Mouse (Mus musculus): ENCODE data around the gene Olfr788. TPM values are rescaled to one million over a fixed set of nuclear protein-coding genes. Genes with fewer than 3 reads are reported as not detected.

Gene Olfr788
- total RNA-seq (2021), result not detected
- long read RNA-seq, experiment 1, result 0 reads
- long read RNA-seq, experiment 2, result 0 reads

DNA sequence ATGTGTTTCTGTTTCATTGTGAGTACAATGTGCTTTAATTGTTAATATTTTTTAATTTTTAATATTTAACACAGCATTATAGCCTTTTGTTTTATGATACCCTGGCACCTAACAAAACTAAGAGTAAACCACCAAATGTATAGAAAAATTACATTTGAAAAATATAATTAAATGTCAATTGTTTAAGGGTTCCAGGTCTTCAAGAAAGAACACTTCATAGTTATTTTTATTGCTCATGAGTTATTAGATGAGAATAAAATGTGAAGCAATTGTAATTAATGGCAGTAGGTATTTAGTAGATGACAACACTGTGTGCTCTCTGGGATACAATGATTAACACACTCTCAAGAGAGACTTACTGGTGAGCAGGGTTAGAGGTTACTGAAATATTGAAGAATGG lies at the start of gene Olfr788:
Olfr788 (plus strand) TSS at position 301 of the 400 bp plus-strand sequence.
- no peak for DNase-seq
- intact Hi-C loops (cut with DNase I), result no loop called here

DNA sequence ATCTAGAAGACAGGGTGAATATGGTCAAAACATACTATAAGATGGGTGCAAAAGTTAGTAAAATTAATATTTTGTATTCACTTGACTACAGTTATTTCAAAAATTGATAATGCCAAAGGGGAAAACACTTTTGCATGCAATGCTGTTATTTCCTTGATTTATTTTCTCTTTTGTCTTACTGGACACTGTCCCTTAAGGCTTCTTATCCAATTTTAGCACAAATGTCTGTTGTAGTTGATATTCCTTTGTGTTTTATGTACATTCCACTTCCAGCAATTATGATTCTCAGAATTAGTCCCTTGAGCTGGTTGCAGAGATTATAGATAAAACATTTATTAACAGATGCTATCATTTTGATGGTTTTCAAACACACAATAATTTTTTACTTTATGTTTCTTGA lies 43.8 kb upstream of the Olfr788 start, which contains the start of gene Olfr786:
Olfr786 (plus strand) TSS at position 301 of the 400 bp plus-strand sequence.
- no peak for DNase-seq

DNA sequence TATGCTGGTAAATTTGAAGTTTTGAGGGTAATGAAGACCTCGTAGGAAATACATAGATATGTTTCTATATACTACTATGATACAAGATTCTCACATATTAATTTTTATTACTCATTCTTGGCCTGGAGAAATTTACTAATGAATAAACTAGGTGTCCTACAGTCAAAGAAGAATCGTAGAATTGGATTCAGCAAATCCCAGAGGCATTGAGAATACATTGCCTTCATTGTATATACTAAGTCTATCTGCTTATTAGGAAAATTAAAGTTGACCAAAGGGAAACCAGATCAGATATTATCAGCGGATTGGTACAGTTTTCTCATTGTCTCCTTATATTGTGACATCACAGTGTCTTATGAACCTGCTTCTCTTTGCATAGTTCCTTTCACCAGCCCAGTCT lies 9.2 kb upstream of the Olfr788 start, which contains the start of gene Olfr787:
Olfr787 (plus strand) TSS at position 301 of the 400 bp plus-strand sequence.
- DNase-seq, result no peak
- intact Hi-C loops (cut with DNase I), result no loop called here

More for the DNA sequence above, 43.8 kb upstream of the Olfr788 start, which contains the start of gene Olfr786:
- intact Hi-C loops (cut with DNase I), result no loop called here

DNA sequence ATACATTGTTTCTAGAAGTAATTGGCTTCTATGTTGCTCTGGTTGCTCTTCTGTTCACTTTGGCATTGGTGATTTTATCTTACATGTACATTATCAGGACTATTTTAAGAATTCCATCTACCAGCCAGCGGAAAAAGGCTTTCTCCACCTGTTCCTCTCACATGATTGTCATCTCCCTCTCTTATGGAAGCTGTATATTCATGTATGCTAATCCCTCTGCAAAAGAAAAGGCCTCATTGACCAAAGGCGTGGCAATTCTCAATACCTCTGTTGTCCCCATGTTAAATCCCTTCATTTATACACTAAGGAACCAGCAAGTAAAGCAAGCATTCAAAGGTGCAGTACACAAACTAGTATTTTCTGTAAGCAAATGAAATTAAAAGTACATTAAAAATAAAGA lies 2.5 kb downstream of the Olfr788 start:
- DNase-seq, result no peak
- intact Hi-C loops (cut with DNase I), result no loop called here

DNA sequence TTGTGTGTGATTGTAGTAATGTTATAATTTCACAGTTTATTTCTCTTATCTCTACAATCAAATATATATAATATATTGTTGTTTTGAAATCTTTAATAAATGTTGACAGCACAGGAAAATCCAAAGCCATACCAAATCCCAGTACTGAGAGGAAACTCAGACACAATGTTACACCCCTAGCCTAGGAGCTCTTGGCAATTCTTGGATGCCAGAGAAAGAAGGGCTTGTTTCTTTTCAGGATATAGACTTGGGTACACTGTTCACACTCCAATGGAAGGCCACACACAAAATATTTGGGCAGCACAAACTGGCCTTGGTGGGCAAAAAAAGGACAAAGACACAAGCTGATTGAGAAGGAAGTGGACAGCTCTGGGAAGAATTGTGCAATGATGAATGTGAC lies 2.9 kb downstream of the Olfr788 start:
- intact Hi-C loops (cut with DNase I), result no loop called here
- DNase-seq, result no peak

DNA sequence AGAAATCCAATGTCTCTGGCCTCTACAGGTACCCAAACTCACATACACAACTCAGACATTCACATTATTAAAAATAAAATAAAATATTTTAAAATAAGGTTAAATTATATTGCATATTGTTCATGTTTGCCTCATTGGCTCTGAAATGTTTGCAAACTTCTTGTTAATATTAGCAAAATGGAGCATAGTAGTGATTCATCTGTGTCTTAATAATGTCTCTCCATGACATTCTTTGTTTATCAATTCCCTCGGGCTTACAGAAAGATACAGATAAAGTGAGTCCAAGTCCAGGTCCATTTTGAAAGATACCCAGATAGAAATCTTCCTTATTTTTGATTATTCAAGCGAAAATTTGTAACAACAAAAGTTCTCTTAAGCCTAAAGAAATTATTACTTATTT lies 13.7 kb downstream of the Olfr788 start, which contains the start of gene Olfr789:
Olfr789 (plus strand) TSS at position 301 of the 400 bp plus-strand sequence.
- DNase-seq, result no peak
- intact Hi-C loops (cut with DNase I), result no loop called here

DNA sequence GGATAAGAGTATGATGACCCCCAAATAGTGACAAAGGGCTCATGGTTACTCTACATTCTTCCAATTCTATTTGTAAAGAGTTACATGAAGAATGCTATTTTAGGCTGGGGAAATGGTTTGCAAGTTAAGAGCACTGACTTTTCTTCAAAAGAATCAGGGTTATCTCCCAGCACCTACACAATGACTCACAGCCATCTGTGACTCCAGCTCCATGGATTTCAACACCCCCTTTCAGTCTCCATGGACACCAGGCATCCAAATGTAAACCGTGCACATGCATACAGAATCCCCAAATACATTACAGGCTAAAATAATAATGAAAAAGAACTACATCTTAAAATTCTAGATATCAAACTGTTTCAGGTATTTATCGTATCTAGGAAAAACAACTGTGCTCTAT lies 19.3 kb downstream of the Olfr788 start:
- DNase-seq, result no peak
- intact Hi-C loops (cut with DNase I), result no loop called here

DNA sequence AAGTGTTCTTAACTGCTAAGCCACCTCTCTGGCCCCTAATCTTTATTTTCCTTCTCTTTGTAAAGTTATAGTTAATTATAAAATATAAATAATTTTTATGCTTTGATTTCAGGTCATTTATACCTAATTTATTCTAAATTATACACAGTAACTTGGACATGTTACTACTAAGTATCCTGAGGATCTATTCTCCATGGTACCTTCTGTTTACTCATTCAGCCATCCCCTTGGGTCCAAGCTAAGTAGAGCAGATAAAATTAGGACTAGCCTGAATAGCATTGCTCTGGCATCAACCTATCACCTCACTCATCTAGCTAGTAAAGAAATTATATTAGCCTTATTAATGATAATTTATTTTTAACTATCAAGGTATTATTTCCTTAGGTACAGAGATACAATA lies 27.4 kb downstream of the Olfr788 start, which contains the start of gene Olfr790:
Olfr790 (plus strand) TSS at position 301 of the 400 bp plus-strand sequence.
- intact Hi-C loops (cut with DNase I), result no loop called here
- no peak for DNase-seq

DNA sequence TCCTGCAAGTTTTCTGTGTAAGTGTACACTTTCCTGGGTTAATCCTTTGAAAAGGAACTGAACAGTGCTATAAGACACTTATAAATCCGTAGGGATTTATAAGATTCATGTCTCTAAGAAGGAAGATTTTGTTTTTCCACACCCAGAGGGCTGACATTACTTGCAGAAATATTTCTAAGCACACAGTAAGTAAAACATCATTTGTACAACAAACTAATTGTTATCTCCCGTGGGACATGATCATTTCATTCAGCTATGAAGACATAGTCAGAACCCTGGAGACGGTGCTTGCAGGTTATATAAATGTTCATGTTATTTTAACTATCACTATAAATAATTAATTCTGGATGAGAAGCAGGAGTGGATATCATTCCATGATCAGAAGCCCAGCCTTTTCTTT lies 50.7 kb downstream of the Olfr788 start, which contains the start of gene Olfr791:
Olfr791 (plus strand) TSS at position 301 of the 400 bp plus-strand sequence.
- intact Hi-C loops (cut with DNase I), result no loop called here
- DNase-seq, result no peak

Other genes starting within 250 kb of the Olfr788 start
- not detected for gene Olfr774, start 234.8 kb upstream of the Olfr788 start, total RNA-seq (2021)
- gene Olfr775, start 222.6 kb upstream of the Olfr788 start, total RNA-seq (2021), result not detected
- gene Olfr776, start 211.9 kb upstream of the Olfr788 start, total RNA-seq (2021), result not detected
- not detected for gene Olfr777, start 199.5 kb upstream of the Olfr788 start, total RNA-seq (2021)
- not detected for gene Olfr780, start 152.9 kb upstream of the Olfr788 start, total RNA-seq (2021)
- gene Olfr781, start 142.1 kb upstream of the Olfr788 start, total RNA-seq (2021), result not detected
- not detected for gene Olfr782, start 122.1 kb upstream of the Olfr788 start, total RNA-seq (2021)
- gene Olfr784, start 86.9 kb upstream of the Olfr788 start, total RNA-seq (2021), result under 1 TPM in 1 of 2 experiments, not detected in 1; 0.10 TPM
- not detected for gene Olfr785, start 65.6 kb upstream of the Olfr788 start, total RNA-seq (2021)
- gene Olfr786, start 43.7 kb upstream of the Olfr788 start, total RNA-seq (2021), result not detected
- gene Olfr787, start 9.1 kb upstream of the Olfr788 start, total RNA-seq (2021), result not detected
- not detected for gene Olfr789, start 13.8 kb downstream of the Olfr788 start, total RNA-seq (2021)
- gene Olfr790, start 27.5 kb downstream of the Olfr788 start, total RNA-seq (2021), result not detected
- gene Olfr791, start 50.8 kb downstream of the Olfr788 start, total RNA-seq (2021), result not detected
- not detected for gene Olfr792, start 68.2 kb downstream of the Olfr788 start, total RNA-seq (2021)
- not detected for gene Olfr794, start 96.7 kb downstream of the Olfr788 start, total RNA-seq (2021)
- not detected for gene Olfr796, start 141.6 kb downstream of the Olfr788 start, total RNA-seq (2021)
- gene Olfr798, start 156.9 kb downstream of the Olfr788 start, total RNA-seq (2021), result not detected
- gene Olfr799, start 166.5 kb downstream of the Olfr788 start, total RNA-seq (2021), result not detected
- not detected for gene Olfr800, start 186.7 kb downstream of the Olfr788 start, total RNA-seq (2021)
- not detected for gene Olfr801, start 202.9 kb downstream of the Olfr788 start, total RNA-seq (2021)
- not detected for gene Olfr802, start 217.2 kb downstream of the Olfr788 start, total RNA-seq (2021)
- not detected for gene Olfr803, start 223.3 kb downstream of the Olfr788 start, total RNA-seq (2021)
- gene Olfr804, start 232.2 kb downstream of the Olfr788 start, total RNA-seq (2021), result not detected

Measured in gastrocnemius, postnatal 36 days (tissue).